Mouse (Mus musculus) thymus, adult 2 months (tissue): ENCODE measurements around the gene Slc2a4.
A peak's percentile ranks its signal among the peaks of the same experiment; 100 is the strongest.

Source experiments
- CTCF ChIP-seq: fragments of 200-500 bp; IDR thresholded peaks from 2 replicates; pipeline ENCODE4 v1.5.1; 2012; ENCODE audit warnings: mild to moderate bottlenecking, control low read depth, low read length, moderate library complexity, borderline replicate concordance; ENCODE audit not compliant: control insufficient read depth, poor library complexity, insufficient read depth; ENCODE audit errors: extremely low read depth
- POLR2A ChIP-seq: fragments of 200-500 bp; IDR thresholded peaks from 2 replicates; pipeline ENCODE4 v1.6.1; 2012; ENCODE audit warnings: mild to moderate bottlenecking, low read length, control low read depth, moderate library complexity; ENCODE audit not compliant: control insufficient read depth, poor library complexity, insufficient read depth; ENCODE audit errors: extremely low read depth

DNA sequence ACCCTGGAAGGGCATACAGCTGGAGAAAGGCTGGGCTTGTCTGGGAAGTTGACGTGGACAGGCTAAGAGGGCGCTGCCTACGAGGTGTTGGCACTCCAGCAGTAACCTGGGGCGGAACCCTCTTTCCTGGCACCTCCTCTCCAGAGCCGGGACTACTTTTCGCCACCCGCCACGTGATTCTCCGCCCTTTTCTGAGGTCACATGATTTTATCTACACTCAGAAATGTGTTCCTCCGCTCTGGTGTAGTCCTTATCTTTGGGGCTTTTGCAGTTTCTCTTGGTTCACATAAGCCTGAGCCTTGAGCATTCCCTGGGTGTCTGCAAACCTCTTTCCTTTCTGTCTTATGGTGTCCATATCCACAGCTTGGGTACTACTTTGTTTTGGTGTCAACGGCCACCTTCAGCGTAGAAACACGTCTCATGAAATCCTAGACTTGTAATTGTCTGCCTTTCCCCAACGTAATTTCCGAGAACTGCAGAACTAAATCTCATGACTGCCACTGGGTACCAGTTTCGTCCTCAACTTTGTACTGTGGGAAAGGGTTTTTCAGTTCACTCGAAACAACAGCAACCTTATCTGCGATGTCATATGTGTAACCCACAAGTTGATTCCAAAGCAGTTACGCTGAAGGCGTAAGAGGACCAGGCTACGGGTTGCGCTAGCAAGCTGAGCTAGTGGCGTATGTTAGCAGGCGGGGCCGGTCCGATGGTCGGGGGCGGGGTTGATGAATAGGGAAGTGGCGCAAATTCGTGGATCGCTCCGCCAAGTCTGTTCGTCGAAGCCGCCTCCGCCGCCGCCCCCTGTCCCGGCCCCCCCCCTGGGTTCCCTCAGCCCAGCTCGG, 43.1 kb upstream of the Slc2a4 start, which contains the start of gene Gabarap:
- TF ChIP-seq CTCF, result no peak
- TF ChIP-seq POLR2A, result peak; percentile 61
